Mouse (Mus musculus) adrenal gland, postnatal 4 days (tissue): Measurements from ENCODE around the gene Ctsz. TPM values are rescaled to one million over a fixed set of nuclear protein-coding genes. Genes with fewer than 3 reads are reported as not detected.

Experiments used
- DNase-seq, 2 experiments: peaks; one replicate each; pipeline ENCODE4 v3.0.0; 2021 to 2022; ENCODE audit warnings: low spot score in 2 of 2, mixed read lengths in 2 of 2
- total RNA-seq, 2 experiments: library from RNA; stranded (reverse); gene quantifications; 2 replicates each; pipeline ENCODE4 v1.2.3; 2021

Gene Ctsz
- total RNA-seq, 2 experiments from 2014 or later = 107 to 114 TPM

GRCm38 (mm10) chr2:174397065-174397464, 41.8 kb downstream of the Ctsz start:
- DNase-seq = no peak

GRCm38 (mm10) chr2:174396643-174397042, 42.2 kb downstream of the Ctsz start:
- DNase-seq = no peak

GRCm38 (mm10) chr2:174393383-174393782, 45.5 kb downstream of the Ctsz start:
- no peak for DNase-seq

- no peak for DNase-seq
These were observed 46.3 kb downstream of the Ctsz start for GRCm38 (mm10) chr2:174392554-174392953.

GRCm38 (mm10) chr2:174391936-174392335, 46.9 kb downstream of the Ctsz start:
- no peak for DNase-seq

GRCm38 (mm10) chr2:174381021-174381420, 57.8 kb downstream of the Ctsz start:
- DNase-seq = no peak

Other genes with a start within 250 kb of the Ctsz start
- gene Gnas, start 154.7 kb downstream of the Ctsz start, total RNA-seq = 1,000 to 10,000 TPM; 3,043 to 3,192 TPM
- 1 to 10 TPM; 2.1 to 2.2 TPM for gene Gm20721, start 92.3 kb downstream of the Ctsz start, total RNA-seq
- 10 to 100 TPM; 77.0 to 78.4 TPM for gene Nelfcd, start 23.2 kb downstream of the Ctsz start, total RNA-seq
- 1 to 10 TPM; 1.4 to 2.7 TPM for gene Tubb1, start 11.7 kb upstream of the Ctsz start, total RNA-seq
- gene Atp5e, start 25.1 kb upstream of the Ctsz start, total RNA-seq = 100 to 1,000 TPM; 380 to 432 TPM
- 100 to 1,000 TPM in 1 of 2 experiments, 10 to 100 TPM in 1; 98.1 to 101 TPM for gene Prelid3b, start 34.0 kb upstream of the Ctsz start, total RNA-seq
- under 1 TPM; 0.20 to 0.28 TPM for gene Zfp831, start 204.5 kb upstream of the Ctsz start, total RNA-seq